Mouse (Mus musculus) intestine, embryonic 14.5 days (tissue): ENCODE measurements around the gene Hcar2. TPM values are rescaled to one million over a fixed set of nuclear protein-coding genes. Genes with fewer than 3 reads are reported as not detected.

Experiments
- polyA plus RNA-seq: library from polyadenylated mRNA; unstranded; fragments of >200 nt; fragmentation: Nextera tagmentation; extraction: Ambion mirVana; gene quantifications from 2 replicates; pipeline ENCODE4 v1.2.1, GENCODE M21; 2014

Hcar2 gene
- polyA plus RNA-seq, 1 experiment from 2014 or later = 0.15 TPM

Other genes starting within 250 kb of the Hcar2 start
- gene Clip1, start 180.9 kb downstream of the Hcar2 start, polyA plus RNA-seq = 30.1 and 32.6 TPM in 2 replicates
- gene Zcchc8, start 144.4 kb downstream of the Hcar2 start, polyA plus RNA-seq = 74.3 and 83.2 TPM in 2 replicates
- 104 and 120 TPM in 2 replicates for gene Rsrc2, start 116.1 kb downstream of the Hcar2 start, polyA plus RNA-seq
- gene Kntc1, start 115.8 kb downstream of the Hcar2 start, polyA plus RNA-seq = 35.2 and 35.9 TPM in 2 replicates
- gene Hcar1, start 14.5 kb upstream of the Hcar2 start, polyA plus RNA-seq = 1.9 and 2.0 TPM in 2 replicates
- gene Denr, start 41.7 kb upstream of the Hcar2 start, polyA plus RNA-seq = 118 and 129 TPM in 2 replicates
- gene Gm43518, start 61.9 kb upstream of the Hcar2 start, polyA plus RNA-seq = 1.4 and 2.3 TPM in 2 replicates
- 5.5 and 9.1 TPM in 2 replicates for gene Ccdc62, start 65.2 kb upstream of the Hcar2 start, polyA plus RNA-seq
- gene Hip1r, start 108.1 kb upstream of the Hcar2 start, polyA plus RNA-seq = 14.7 and 17.5 TPM in 2 replicates
- gene Vps37b, start 166.8 kb upstream of the Hcar2 start, polyA plus RNA-seq = 26.4 and 27.7 TPM in 2 replicates
- gene Abcb9, start 230.3 kb upstream of the Hcar2 start, polyA plus RNA-seq = 1.5 and 1.8 TPM in 2 replicates
- 17.1 and 18.0 TPM in 2 replicates for gene Ogfod2, start 246.8 kb upstream of the Hcar2 start, polyA plus RNA-seq